Mouse (Mus musculus) spleen, postnatal 4 days (tissue): ENCODE measurements around the gene Gm44596.
"Not testable (repeated sequence)": the region's sequence is repeated elsewhere in the genome, so short reads cannot be mapped to it uniquely, and the experiment has no call there.

Experiments
- DNase-seq, 2 experiments: peaks; one replicate each; pipeline ENCODE4 v3.0.0; 2022; ENCODE audit warnings: low spot score in 2 of 2

The Gm44596 gene

DNA sequence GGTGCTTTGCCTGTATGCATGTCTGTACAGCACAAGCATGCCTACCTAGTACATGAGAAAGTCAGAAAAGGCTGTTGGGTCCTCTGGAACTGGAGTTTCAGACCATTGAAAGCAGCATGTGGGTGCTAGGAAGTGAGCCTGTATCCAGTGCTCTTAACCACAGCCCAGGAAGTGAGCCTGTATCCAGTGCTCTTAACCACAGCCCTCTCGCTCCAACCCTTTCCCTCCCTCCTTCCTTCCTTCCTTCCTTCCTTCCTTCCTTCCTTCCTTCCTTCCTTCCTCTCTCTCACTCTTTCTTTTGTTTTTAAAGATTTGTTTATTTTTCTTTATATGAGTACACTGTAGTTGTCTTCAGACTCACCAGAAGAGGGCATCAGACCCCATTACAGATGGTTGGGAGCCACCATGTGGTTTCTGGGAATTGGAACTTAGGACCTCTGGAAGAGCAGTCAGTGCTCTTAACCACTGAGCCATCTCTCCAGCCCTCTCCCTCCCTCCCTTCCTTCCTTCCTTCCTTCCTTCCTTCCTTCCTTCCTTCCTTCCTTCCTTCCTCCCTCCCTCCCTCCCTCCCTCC lies 5.4 kb downstream of the Gm44596 start:
- DNase-seq: not testable (repeated sequence)

DNA sequence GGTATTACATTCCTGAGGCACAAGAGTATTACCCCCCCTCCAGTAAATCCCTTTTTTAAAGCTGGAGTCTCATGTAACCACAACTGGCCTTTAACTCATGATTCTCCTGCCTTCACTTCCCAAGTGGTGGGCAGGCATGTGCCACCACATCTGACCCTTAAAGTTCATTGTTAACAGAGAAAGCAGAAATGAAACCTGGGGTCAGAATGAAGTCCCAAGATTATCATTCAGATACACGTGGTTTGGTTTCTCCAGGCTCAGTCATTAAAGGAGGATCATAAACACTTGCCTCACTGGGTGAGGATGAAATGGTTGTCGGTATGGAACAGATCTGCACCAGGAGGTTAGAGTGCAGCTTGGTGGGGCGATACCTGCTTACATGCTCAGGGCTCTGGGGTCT lies 6.0 kb downstream of the Gm44596 start:
- no peak for DNase-seq

DNA sequence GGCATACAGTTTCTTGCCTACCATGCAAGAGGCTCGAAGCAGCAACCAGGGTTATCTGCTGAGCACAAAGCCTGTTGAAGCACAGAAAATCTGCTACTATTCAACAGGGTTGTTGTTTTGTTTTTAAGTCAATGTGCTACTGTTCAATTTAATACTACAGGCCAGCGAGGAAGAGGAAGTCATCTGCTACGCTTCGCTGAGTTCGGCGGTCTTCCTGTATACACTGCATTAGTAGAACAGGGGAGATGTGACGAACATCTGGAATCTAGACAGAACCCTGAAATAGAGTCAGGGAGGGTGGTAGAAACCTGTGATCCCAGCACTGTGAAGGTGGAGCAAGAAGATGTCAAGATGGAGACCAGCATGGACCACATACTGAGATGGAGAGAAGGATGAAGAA lies 8.4 kb downstream of the Gm44596 start:
- DNase-seq: no peak

DNA sequence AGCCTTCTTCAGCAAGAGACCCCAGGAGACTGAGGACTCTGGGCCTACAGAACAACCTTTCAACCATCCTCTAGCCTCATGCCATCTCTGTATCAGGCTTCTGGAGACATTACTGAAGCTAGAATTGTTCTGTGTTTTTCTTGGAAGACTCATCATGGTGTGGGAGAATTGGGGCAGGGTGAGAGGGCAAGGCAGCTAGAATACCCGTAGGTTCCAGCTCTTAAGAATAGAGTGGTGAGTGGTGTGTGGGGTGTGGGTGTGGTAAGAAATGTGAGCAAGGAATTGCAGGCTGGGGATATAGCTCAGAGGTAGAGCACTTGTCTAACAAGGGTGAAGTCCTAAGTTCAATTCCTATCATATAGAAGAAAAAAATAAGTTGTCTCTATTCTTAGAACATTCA lies 9.7 kb downstream of the Gm44596 start:
- DNase-seq: no peak

DNA sequence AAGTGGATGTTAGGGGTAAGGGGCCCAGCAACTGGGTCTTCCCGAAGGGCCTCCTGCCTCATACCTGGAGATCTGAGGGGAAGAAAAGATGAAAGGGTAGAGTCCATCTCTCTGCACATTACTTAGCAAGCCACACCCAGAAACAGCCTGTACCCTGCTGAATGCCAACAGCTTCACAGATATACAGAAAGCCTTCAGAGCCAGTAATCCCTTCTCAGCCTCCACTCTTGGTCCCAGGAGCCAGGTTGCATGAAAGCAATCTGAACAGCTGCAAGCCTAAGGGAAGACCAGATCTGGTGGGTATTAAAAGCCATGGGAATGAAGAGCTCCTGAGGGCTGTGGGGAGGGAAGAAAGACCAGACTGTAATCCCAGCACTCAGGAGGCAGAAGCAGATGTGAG lies 13.9 kb downstream of the Gm44596 start:
- no peak for DNase-seq

DNA sequence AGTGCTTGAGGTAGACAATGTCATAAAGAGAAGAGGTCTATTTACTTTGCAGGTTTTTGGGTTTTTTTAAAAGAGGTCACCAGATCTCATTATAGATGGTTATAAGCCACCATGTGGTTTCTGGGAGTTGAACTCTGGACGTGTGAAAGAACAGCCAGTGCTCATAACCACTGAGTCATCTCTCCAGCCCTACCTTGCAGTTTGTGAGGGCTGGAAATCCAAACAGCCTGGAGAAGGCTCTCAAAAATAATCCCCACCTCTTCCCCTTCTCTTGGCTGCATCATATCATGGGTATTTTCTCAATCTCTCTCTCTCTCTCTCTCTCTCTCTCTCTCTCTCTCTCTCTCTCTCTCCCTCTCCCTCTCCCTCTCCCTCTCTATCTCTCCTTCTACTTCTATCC lies 15.4 kb downstream of the Gm44596 start:
- DNase-seq: no peak

DNA sequence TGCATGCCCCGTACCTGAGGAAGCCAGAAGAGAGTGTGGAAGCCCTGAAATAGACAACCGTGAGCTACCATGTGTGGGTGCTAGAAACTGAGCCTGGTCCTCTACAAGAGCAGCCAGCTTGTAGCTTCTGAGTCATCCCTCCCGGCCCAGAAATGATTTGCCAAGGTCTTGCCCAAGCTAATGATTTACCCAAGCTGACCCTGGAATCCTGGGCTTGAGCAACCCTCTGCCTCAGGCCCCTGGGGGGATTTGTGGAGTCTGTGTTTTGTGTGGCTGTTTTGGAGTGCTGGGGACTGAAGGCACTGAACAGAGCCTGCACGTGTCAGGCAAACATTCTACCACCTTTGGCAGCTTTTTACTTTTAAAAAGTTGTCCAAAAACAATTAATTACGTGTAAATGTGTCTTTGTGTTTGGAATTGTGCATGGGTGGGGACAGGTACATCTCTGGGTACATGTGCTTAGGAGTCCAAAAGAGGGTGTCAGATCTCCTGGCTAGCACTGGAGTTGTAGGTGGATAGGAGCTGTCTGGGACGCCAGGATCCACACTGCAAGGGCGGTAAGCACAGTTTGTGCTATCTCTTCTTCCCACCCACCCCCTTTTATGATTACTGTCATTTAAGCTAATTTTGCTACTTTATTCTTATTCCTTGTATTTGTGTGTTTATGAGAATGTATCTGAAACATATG lies 22.4 kb downstream of the Gm44596 start:
- no peak for DNase-seq

DNA sequence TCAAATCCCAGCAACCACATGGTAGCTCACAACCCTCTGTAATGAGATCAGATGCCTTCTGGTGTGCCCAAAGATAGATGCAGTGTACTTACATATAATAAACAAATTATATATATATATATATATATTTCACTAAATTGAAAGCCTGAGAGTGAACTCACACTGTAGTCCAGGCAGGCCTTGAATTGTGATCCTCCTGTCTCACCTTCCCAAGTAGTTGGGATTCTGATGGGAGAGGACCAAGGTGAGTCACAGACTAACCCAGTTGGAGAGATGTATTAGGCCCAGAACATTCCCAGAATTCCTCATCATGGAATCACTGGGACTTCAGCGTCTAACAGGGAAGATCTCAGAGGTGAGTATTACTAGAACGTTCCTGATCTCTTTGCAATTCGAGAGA lies 23.7 kb downstream of the Gm44596 start, which contains the start of gene Nrip2:
Gene Nrip2 (plus strand): TSS at position 301 of the 400 bp plus-strand sequence.
- DNase-seq: no peak

DNA sequence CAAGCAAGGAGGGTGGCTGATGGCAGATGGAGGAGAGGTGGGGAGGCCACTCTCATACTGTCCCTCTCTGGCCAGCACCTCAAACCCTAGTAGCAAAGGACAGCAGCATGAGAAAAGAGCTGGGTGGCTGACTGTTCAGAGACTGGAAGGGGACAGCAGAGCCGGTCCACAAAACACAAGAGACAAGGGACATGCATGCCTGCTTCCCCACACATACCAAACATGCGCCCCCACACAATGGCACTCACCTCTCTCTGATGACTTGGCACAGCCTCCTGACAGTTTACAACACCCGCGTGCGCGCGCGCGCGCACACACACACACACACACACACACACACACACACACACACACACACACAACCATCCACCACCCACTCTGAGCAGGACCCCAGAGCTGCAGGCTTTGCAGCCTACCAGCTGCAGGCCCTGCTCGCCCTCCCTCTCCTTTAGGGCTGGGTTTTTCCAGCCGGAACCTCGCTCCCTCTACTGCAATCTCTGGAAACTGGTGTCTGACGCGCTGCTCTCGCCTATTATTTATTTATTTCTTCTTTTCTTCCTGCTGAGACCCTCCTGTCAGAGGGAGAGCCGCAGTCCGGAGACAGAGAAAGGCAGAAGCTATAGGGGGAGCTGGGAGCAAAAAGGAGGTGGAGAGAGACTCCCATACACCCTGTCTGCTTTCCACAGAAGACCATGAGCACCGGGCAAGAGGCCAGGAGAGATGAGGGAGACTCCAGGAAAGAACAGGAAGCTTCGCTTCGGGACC lies 24.3 kb downstream of the Gm44596 start:
- DNase-seq: no peak

DNA sequence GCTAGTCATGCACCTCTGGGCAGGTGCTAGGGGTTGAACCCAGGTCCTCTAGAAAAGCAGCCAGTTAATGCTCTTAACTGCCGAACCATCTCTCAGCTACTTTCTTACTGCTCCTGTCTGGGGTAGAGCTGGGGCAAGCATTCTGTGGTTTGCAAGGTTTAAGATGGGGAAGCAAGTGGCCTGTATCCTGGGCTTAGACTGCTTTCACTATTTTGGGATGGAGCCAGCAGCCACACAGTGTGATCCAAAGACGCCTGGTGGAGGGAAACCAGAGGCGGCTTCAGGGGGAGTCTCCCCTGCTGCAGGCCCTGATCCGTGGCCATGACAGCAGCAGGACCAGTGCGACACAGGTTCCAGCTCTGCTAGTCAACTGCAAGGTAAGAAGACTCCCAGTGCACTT lies 29.4 kb downstream of the Gm44596 start:
- DNase-seq: no peak

DNA sequence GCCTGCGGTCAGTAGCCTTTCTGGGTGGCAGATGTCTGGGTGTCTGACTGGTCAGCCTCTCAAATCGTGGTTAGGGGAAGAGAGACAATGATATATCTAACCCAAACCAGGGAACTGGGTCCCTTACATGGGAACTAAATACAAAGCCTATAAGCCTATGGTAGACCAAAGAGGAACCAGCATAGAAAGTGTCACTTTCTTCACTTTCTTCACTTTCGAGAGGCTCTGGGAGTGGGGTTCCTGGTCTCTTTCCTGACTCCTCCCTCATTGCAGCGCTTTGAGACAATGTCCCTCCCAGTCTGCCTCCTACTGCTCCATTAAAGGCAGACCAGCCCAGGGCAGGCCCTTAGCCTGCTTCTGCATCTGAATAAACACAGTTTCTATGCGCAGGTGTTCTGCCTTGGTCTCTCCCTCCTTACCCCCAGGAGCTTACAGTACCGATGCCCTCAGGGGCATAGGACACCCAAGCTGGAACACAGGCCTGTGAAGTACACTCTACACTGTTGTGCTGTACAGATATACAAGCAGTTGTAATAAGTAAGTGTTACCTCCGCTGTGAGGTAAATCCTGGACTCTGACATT lies 33.3 kb downstream of the Gm44596 start:
- no peak for DNase-seq

DNA sequence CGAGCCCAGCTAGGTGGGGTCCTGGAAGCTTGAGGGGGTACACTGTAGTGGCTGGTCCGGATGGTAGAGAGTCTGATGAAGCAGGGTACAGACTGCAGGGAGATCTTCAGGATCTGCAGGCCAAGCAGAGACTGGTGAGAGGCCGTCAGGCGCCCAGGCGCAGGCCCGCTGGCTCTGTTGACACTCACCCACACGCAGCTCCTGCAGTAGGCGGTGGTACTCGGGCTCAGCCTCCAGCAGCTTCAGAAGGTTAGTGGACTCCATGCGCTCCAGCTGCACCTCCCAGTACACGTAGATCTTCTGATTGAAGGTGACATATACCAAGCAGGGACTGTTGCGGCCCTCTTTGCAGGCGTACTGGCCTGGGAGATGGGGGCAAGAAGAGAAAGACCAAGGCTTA lies 35.0 kb downstream of the Gm44596 start:
- DNase-seq: no peak

DNA sequence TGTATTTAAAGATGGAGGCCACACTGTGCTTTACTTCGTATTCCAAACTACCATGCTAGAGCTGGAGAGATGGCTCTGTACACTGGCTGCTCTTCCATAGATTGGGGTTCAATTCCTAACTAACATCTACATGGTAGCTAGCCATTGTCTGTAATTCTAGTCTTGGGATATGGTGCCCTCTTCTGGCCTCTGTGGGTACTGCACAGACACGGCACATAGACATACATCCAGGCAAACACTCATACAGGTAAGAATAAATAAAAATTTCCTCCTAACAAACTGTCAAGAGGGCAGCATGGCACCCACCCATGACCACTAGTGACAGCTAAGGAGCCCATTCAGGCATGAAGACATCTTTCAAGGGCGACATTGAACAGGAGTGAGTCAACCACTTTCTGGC lies 35.8 kb downstream of the Gm44596 start:
- peak; percentile 73 to 90 for DNase-seq

DNA sequence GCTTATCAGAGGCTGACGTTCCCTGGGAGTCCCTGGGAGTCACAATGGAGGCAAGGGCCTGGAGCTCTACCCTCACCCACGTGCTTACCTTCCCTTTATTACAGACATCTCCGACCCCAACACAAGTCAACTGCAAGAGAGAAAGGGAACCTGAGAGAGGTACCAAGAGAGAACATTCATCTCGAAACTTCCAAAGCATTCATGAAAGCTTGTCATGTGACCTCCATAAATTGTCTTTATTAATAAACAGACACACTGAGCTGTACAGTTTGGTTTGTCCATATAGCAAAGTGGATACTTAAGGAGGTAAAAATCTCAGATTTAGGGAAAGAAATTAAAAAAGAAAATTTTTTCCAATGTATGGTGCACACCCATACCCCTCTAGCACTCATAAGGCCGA lies 40.9 kb downstream of the Gm44596 start:
- no peak for DNase-seq

DNA sequence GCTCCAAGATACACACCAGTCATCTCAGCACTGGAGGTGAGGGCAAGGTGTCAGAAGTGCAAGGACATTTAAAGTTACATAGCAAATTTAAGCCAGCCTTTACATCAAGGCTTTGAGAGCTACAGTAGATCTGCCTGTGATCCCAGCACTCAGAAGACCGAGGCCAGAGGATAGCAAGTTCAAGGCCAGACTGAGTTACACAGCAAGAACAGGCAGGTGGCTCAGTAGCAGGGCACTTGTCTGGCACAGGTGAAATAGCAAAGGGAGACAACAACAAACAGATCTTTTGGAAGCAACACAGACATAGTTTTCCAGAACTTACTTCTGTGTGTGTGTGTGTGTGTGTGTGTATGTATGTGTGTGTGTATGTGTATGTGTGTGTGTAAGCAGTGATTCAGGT lies 42.8 kb downstream of the Gm44596 start:
- DNase-seq: no peak

DNA sequence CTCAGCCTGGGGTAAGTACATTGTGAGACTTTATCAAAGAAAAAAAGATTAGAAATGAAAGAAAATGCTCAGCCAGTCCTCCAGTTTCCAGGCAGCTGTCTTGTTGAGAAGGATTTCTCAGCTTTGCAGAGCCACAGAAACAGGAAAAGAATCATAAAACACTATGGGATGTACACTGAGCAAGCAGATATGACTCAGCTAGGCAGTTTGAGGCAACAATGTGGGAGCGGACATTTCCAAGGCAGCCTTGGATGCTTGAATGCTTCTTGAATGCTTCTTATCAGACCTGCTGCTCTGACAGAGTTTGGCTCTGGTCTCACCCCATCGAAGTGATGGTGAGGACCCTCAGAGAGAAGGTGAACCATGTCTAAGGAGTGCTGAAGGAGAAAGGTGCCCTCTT lies 45.7 kb downstream of the Gm44596 start:
- DNase-seq: no peak

DNA sequence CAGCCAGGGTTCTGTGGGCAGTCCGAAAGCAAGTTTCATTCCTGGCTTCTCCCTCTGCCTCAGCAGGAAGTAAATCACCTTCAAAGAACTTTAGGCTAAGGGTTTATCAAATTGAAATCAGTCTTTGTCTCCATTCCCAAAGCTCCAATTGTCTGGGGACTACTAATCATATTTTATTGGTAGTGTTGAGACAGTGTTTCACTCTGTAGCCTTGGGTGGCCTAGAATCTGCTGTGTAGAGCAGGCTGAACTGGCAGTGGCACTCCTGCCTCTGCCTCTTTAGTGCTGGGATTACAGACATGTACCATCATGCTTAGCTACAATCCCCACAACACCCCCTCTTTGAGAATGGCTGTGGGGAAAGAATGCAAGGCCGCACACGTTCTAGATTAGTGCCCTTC lies 46.2 kb downstream of the Gm44596 start:
- DNase-seq: no peak

DNA sequence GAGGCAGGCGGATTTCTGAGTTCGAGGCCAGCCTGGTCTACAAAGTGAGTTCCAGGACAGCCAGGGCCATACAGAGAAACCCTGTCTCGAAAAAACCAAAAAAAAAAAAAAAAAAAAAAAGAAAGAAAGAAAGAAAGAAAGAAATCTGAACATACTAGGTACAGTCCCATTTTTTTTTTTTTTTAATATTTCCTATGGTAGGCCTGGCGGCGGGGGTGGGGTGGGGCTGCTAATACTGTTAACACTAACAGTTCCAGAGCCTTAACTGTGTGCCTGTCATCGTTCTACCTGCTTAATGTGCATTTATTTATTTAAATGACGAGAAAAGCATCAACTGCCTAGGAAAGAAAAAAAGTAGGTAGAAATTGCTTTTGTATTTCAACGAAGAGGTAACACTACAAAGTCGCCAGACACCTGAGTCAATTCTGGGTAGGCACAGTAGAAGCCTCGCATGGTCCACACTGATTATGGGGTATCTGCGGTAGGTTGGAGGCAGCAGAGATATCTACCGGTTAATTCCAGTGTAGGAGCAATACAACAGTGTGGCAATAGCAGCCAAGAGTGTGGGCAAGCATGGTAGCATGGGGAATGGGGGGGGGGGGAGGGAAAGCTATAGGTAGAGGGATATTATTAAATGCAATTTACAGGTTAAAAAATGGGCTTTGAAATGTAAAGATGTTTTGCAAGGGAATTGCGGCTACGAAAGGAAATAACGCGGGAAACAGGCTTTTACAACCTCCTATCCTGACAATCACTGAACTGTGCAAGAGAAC lies 48.4 kb downstream of the Gm44596 start:
- no peak for DNase-seq

DNA sequence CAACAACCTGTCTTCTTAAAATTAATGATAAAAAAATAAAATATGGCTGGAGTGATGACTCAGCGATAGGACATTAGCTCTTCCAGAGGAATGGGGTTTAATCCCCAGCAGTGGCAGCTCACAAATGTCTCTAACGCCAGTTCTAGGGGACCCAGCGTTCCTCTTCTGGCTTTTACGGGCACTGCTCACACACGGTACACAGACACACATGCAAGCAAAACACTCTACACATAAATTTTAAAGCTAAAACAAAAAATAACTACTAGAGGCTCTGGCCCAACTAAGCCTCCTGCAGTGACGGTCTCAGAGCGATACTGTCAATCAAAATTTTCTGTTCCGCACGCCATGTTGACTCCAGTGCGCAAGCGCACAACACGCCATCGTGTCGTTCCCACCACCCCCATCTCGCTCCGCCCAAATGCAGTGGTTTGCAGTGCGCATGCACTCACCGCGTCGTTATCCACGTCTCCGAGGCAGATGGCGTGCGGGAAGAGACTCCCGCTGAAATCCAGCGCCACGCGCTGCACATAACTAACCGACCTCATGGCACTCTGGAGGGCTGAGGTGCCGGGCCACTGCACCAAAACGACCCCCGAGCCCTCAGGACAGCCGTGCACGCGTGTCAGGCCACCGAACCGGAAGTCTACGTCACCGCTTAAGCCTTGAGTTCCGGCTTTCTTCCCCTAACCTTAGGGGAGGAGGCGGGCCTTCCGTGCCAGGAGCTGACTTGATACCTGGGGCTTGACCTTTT lies 49.1 kb downstream of the Gm44596 start, which contains the start of gene Itfg2:
Gene Itfg2 (minus strand): TSS at position 663 of the 751 bp plus-strand sequence.
- peak; percentile 94 to 96 for DNase-seq

DNA sequence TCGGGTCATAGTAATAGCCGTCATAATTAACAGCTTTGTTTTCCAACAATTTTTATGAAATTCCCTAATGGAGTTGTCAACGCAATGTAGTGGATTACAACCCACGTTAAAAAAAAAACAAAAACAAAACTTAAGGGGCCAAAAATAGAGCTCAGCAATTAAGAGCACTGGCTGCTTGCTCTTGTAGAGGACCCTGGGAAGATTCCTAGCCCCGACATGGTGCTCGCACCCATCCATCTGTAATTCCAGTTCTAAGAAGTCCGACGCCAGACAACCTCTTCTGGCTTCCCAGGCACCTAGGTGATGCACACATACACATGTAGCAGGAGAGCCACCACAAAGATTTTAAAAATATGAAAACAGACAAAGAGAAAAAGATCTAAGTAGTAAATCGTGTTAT lies 49.7 kb downstream of the Gm44596 start:
- no peak for DNase-seq

DNA sequence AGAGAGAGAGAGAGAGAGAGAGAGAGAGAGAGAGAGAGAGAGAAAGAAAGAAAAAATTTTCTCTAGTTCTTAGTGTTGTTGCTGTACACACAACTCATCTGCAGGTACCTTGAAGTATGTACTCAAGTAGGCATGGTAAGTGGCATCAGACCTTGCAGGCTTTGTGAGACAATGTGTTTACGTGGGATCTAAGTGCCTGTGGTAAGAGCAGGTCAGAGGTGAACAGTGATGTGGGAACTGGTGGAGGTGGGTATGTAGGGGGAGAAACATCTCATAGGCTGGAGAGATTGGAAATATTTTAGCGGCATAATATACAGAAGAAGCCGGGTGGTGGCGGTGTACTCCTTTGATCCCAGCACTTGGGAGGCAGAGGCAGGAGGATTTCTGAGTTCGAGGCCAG lies 52.3 kb downstream of the Gm44596 start:
- DNase-seq: no peak
